Mouse (Mus musculus) brain, embryonic 14.5 days (tissue): ENCODE measurements around the gene Gtf2ird1.

ENCODE experiments used
- CTCF ChIP-seq: fragments of 200-500 bp; IDR thresholded peaks from 2 replicates; pipeline ENCODE4 v1.5.1; 2012; ENCODE audit warnings: inconsistent platforms, mild to moderate bottlenecking, moderate library complexity, borderline replicate concordance; ENCODE audit not compliant: insufficient read depth, insufficient read length; ENCODE audit errors: extremely low read depth
- POLR2A ChIP-seq: fragments of 200-500 bp; IDR thresholded peaks from 2 replicates; pipeline ENCODE4 v1.6.1; 2012; ENCODE audit warnings: mild to moderate bottlenecking, inconsistent platforms, borderline replicate concordance; ENCODE audit not compliant: poor library complexity, insufficient read depth, insufficient read length, severe bottlenecking; ENCODE audit errors: extremely low read depth

DNA sequence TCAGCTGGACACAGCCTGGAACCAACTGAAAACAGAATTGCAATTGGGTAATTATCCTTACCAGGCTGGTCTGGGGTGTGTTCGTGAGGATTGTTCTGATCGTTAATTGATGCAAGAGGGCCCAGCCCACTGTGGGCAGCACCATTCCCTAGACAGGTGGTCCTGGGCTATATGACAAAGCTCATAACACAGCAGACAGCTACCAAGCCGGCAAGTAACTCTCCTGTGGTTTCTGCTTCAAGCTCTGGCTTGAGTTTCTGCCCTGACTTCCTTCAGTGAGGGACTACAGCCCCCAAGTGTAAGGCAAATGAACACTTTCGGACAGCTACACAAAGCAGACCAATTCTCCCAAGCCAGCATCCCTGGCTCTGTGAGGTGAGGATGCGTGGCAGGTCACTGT, 40.5 kb upstream of the Gtf2ird1 start:
- TF ChIP-seq POLR2A, result no peak
- TF ChIP-seq CTCF, result no peak
